Mouse (Mus musculus) embryonic fibroblast, embryonic 13.5 days (primary cell): Measurements from ENCODE around the gene Cdc26.

Experiments
- CTCF ChIP-seq: IDR thresholded peaks from 2 replicates; pipeline ENCODE4 v1.5.1; 2011; ENCODE audit warnings: mild to moderate bottlenecking, control low read depth, low read length, moderate library complexity, borderline replicate concordance; ENCODE audit not compliant: insufficient read depth
- POLR2A ChIP-seq: IDR thresholded peaks from 2 replicates; pipeline ENCODE4 v1.6.1; 2011; ENCODE audit warnings: low read depth, mild to moderate bottlenecking, control low read depth, low read length, moderate library complexity

GRCm38 (mm10) chr4:62374342-62374741 lies 34.1 kb downstream of the Cdc26 start:
- TF ChIP-seq CTCF (no peak), POLR2A (no peak)
